Mouse (Mus musculus) spleen, adult 2 months (tissue): ENCODE data around the gene Stt3b. TPM values are rescaled to one million over a fixed set of nuclear protein-coding genes. Genes with fewer than 3 reads are reported as not detected.
A peak's percentile ranks its signal among the peaks of the same experiment; 100 is the strongest.

Experiments
- DNase-seq, 2 experiments: peaks; one replicate each; pipeline versions ENCODE4 v3.0.0 to v3.0.0-alpha.2; 2012 to 2021; ENCODE audit warnings: low spot score in 2 of 2, low read depth in 1 of 2
- H3K27ac ChIP-seq: fragments of 200-500 bp; 2 replicates; pipeline ENCODE4 v1.5.1; 2012; ENCODE audit warnings: low read length, inconsistent platforms; ENCODE audit not compliant: insufficient read depth
- H3K27me3 ChIP-seq: fragments of 200-500 bp; 2 replicates; pipeline ENCODE4 v1.6.1; 2012; ENCODE audit warnings: mild to moderate bottlenecking, moderate library complexity, low read length, inconsistent platforms; ENCODE audit not compliant: control insufficient read depth, insufficient read depth
- H3K36me3 ChIP-seq: fragments of 200-500 bp; 2 replicates; pipeline ENCODE4 v1.6.1; 2012; ENCODE audit warnings: mild to moderate bottlenecking, low read length, inconsistent platforms; ENCODE audit not compliant: control insufficient read depth, insufficient read depth
- H3K4me1 ChIP-seq: fragments of 200-500 bp; 2 replicates; pipeline ENCODE4 v1.6.1; 2011; ENCODE audit warnings: inconsistent platforms; ENCODE audit not compliant: control insufficient read depth, insufficient read depth, insufficient read length
- H3K4me3 ChIP-seq: fragments of 200-500 bp; 2 replicates; pipeline ENCODE4 v1.5.1; 2011; ENCODE audit warnings: mild to moderate bottlenecking, inconsistent platforms; ENCODE audit not compliant: insufficient read depth, insufficient read length; ENCODE audit errors: extremely low read depth
- CTCF ChIP-seq: fragments of 200-500 bp; IDR thresholded peaks from 2 replicates; pipeline ENCODE4 v1.5.1; 2011; ENCODE audit warnings: mild to moderate bottlenecking, inconsistent platforms; ENCODE audit not compliant: insufficient read depth, insufficient read length, insufficient replicate concordance; ENCODE audit errors: extremely low read depth
- POLR2A ChIP-seq: fragments of 200-500 bp; IDR thresholded peaks from 2 replicates; pipeline ENCODE4 v1.6.1; 2011; ENCODE audit warnings: low read depth, low read length, inconsistent platforms
- WGBS: fragments of 180-500 bp; shearing (Covaris S2); methylation state at CpG from one replicate; pipeline ENCODE4 v1.1.7; 2018; 5-methylcytosine and 5-hydroxymethylcytosine counted together
- polyA plus RNA-seq: library from polyadenylated mRNA; depleted of rRNA; stranded (reverse); fragments of >200 nt; gene quantifications from 2 replicates; pipeline ENCODE4 v1.2.3, GENCODE M21; 2012

Gene Stt3b
- polyA plus RNA-seq, 1 experiment = 33.5 TPM

GRCm38 (mm10) chr9:115308941-115309380, 1.3 kb downstream of the Stt3b start:
- H3K4me1 ChIP-seq = peaks cover 9% of the 10 kb centered on the region
- peak overlapping the region; percentile 77 for H3K4me3 ChIP-seq
- no peak for TF ChIP-seq POLR2A
- no peak for TF ChIP-seq CTCF
- no peaks in the 10 kb centered on the region for H3K27me3 ChIP-seq
- no peak for DNase-seq
- no peaks in the 10 kb centered on the region for H3K36me3 ChIP-seq
- H3K27ac ChIP-seq = peak overlapping the region; percentile 97
- under 1% methylated on average over 18 of the region's 18 CpGs for WGBS

- Histone ChIP-seq H3K27ac (no peak overlapping the region), H3K4me3 (peak overlapping the region; percentile 77)
- WGBS = 13% methylated on average over 4 of the region's 4 CpGs
Observed at GRCm38 (mm10) chr9:115308401-115308800, 1.8 kb downstream of the Stt3b start.

GRCm38 (mm10) chr9:115306202-115306601, 4.0 kb downstream of the Stt3b start:
- peak overlapping the region; percentile 6; the same call in 1 of the 2 replicates for H3K4me3 ChIP-seq
- H3K4me1 ChIP-seq = peaks cover 14% of the 10 kb centered on the region
- WGBS = 35% methylated on average over 6 of the region's 6 CpGs
- no peak for DNase-seq
- H3K27ac ChIP-seq = no peak overlapping the region
- no peaks in the 10 kb centered on the region for H3K36me3 ChIP-seq
- no peaks in the 10 kb centered on the region for H3K27me3 ChIP-seq
- TF ChIP-seq POLR2A = no peak
- no peak for TF ChIP-seq CTCF

More at GRCm38 (mm10) chr9:115308401-115308800, 1.8 kb downstream of the Stt3b start:
- peaks cover 9% of the 10 kb centered on the region for H3K4me1 ChIP-seq
- DNase-seq = no peak
- H3K36me3 ChIP-seq = no peaks in the 10 kb centered on the region
- H3K27me3 ChIP-seq = no peaks in the 10 kb centered on the region
- TF ChIP-seq CTCF (no peak), POLR2A (no peak)

- no peak for TF ChIP-seq POLR2A
- TF ChIP-seq CTCF = no peak
- Histone ChIP-seq H3K4me3 (no peak overlapping the region), H3K4me1 (peaks cover 22% of the 10 kb centered on the region), H3K27me3 (no peaks in the 10 kb centered on the region), H3K27ac (no peak overlapping the region), H3K36me3 (no peaks in the 10 kb centered on the region)
- no peak for DNase-seq
- 79% methylated on average over 4 of the region's 4 CpGs for WGBS
Observed at GRCm38 (mm10) chr9:115304149-115304548, 6.1 kb downstream of the Stt3b start.

GRCm38 (mm10) chr9:115301593-115301992, 8.6 kb downstream of the Stt3b start:
- 88% methylated on average over 7 of the region's 7 CpGs for WGBS
- Histone ChIP-seq H3K4me3 (no peak overlapping the region), H3K4me1 (peaks cover 18% of the 10 kb centered on the region), H3K27ac (no peak overlapping the region), H3K36me3 (no peaks in the 10 kb centered on the region; the same call in 1 of the 2 replicates), H3K27me3 (no peaks in the 10 kb centered on the region)
- no peak for TF ChIP-seq POLR2A
- TF ChIP-seq CTCF = no peak
- no peak for DNase-seq

- WGBS = 86% methylated on average over 6 of the region's 6 CpGs
- H3K36me3 ChIP-seq = no peaks in the 10 kb centered on the region; the same call in 1 of the 2 replicates
- H3K27ac ChIP-seq = no peak overlapping the region
- H3K27me3 ChIP-seq = no peaks in the 10 kb centered on the region
- no peak for DNase-seq
- H3K4me1 ChIP-seq = peaks cover 18% of the 10 kb centered on the region
- H3K4me3 ChIP-seq = no peak overlapping the region
- TF ChIP-seq POLR2A (no peak), CTCF (no peak)
Observed at GRCm38 (mm10) chr9:115301002-115301579, 9.1 kb downstream of the Stt3b start.

GRCm38 (mm10) chr9:115296738-115297137, 13.5 kb downstream of the Stt3b start:
- WGBS = 85% methylated on average over 7 of the region's 7 CpGs
- TF ChIP-seq CTCF (no peak), POLR2A (no peak)
- DNase-seq = no peak
- H3K4me1 ChIP-seq = peaks cover 15% of the 10 kb centered on the region
- no peaks in the 10 kb centered on the region for H3K27me3 ChIP-seq
- no peaks in the 10 kb centered on the region; the same call in 1 of the 2 replicates for H3K36me3 ChIP-seq
- H3K27ac ChIP-seq = no peak overlapping the region
- no peak overlapping the region for H3K4me3 ChIP-seq
